Mouse (Mus musculus) myocyte (in vitro differentiated cells): ENCODE measurements around the gene Tmem256.

Experiments used
- POLR2A ChIP-seq: IDR thresholded peaks from one replicate; pipeline ENCODE4 v1.6.1; 2011; ENCODE audit warnings: low read depth, mild to moderate bottlenecking, control low read depth, moderate library complexity; ENCODE audit not compliant: insufficient read length
- USF1 ChIP-seq: IDR thresholded peaks from one replicate; pipeline ENCODE4 v1.6.1; 2011; ENCODE audit warnings: low read depth, mild to moderate bottlenecking, control low read depth, moderate library complexity

GRCm38 (mm10) chr11:69804652-69804940, 33.7 kb upstream of the Tmem256 start:
- TF ChIP-seq POLR2A (no peak), USF1 (no peak)
